Mouse (Mus musculus): Measurements from ENCODE around the gene Ipo4.
A peak's percentile ranks its signal among the peaks of the same experiment; 100 is the strongest.

Ipo4 gene

DNA sequence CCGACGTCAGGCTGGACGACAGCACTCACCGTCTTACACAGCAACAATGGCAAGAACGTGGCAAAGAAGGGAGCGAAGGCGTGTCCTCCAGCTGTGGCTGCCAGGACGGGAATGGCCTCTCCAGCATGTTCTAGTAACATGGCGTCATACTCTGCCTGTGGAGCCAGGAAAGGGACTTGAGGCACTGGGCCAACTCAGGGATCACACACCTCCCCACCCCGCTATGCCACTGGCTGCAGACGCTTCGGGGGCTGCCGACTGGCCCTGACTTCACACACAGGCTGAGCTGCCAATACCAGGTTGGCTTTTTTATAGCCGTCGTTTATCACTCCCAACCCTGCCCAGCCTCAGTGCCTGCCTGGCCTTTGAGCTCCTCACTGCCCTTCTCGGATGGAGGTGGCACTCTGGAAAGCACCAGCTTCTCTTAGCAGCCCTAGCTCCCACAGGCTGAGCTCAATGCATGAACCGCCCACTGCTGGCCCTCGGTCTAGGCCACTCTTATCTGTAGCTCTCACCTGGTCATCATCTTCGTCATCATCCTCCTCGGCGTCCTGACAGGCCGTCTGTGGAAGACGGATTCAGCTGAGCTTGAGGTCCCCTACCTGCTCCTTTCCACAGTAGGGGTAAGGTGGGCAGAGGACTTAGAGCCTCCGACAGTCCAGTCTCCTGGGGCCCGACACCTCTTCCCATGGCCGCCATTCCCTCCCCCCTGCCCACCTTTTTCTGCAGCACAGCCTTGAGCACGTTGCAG is 7.5 kb downstream of the Ipo4 start:
- no peak for DNase-seq

GRCm38 (mm10) chr14:55618486-55619195 is 17.1 kb downstream of the Ipo4 start:
- no peak for DNase-seq

GRCm38 (mm10) chr14:55617822-55618221 is 17.9 kb downstream of the Ipo4 start, which contains the start of gene Rec8:
Gene Rec8 (plus strand): TSS chr14:55618037.
- peak; percentile 35 for DNase-seq

DNA sequence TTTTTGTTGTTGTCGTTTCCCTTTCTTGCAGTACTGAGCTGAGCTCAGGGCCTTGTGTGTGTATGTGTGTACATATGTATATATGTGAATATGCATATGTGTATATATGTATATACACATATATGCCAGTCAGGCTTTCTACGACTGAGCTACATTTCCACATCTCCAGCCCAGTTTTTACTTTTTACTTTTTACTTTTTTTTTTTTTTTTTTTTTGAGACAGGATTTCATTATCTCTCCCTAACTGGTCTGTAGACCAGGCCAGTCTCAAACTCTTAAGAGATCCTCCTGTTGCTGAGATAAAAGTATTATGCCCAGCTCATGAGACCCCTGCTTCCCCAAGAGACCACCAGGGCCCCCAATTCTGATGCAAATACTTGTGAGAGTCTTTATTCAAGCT is 18.9 kb downstream of the Ipo4 start:
- no peak for DNase-seq

- no peak for DNase-seq
These were observed 19.9 kb downstream of the Ipo4 start for GRCm38 (mm10) chr14:55615876-55616275.

GRCm38 (mm10) chr14:55614565-55615178 is 21.1 kb downstream of the Ipo4 start:
- no peak for DNase-seq

- DNase-seq: no peak
These were observed 22.4 kb downstream of the Ipo4 start for GRCm38 (mm10) chr14:55613346-55613745.

DNA sequence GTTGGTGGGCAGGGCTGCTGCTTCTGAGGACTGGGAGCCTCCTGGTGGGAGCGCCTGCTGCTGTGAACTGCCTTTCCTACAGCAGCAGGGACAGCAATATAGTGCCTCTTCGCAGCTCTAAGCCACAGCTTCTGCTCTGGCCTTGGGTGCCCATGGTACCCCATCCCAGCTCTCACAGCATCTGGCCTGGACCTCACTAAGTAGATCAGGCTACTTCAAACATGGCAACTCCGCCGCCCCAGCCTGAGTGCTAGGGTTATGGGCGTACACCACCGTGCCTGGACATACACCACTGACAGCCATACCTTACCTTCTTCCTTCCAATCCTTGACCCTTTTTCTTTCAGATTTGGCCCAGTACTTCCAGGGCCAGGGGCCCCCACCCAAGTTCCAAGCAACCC is 27.4 kb downstream of the Ipo4 start:
- DNase-seq: no peak

- no peak for DNase-seq
These were observed 29.9 kb downstream of the Ipo4 start for GRCm38 (mm10) chr14:55605743-55606459.

- no peak for DNase-seq
These were observed 30.9 kb downstream of the Ipo4 start for GRCm38 (mm10) chr14:55604823-55605222.

GRCm38 (mm10) chr14:55603633-55604576 is 31.9 kb downstream of the Ipo4 start:
- peak; percentile 94 for DNase-seq

DNA sequence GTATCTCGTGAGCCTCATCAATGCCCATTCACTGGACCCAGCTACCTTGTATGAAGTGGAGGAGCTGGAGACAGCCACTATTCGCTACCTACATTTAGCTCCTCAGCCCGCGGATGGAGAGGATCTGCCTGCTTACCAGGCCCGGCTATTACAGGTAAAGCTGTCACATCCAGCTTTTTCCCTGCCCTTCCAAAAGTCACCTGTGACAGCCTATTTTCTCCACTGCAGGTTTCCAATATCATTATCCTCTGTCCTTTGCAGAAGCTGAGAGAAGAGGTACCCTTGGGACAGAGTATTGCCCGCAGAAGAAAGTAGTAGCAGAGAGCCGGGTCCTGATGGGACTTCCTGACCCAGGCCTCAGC is 32.5 kb downstream of the Ipo4 start, which contains the start of gene Irf9:
Gene Irf9 (plus strand): TSS at position 301 of the 362 bp plus-strand sequence.
- no peak for DNase-seq

GRCm38 (mm10) chr14:55598521-55599390 is 37.0 kb downstream of the Ipo4 start:
- DNase-seq: no peak

GRCm38 (mm10) chr14:55596036-55596690 is 39.6 kb downstream of the Ipo4 start:
- no peak for DNase-seq

GRCm38 (mm10) chr14:55592226-55592625 is 43.5 kb downstream of the Ipo4 start:
- DNase-seq: no peak

GRCm38 (mm10) chr14:55591331-55591891 is 44.3 kb downstream of the Ipo4 start, which contains the start of gene Rnf31:
Gene Rnf31 (plus strand): TSS chr14:55591708.
- peak; percentile 95 for DNase-seq

DNA sequence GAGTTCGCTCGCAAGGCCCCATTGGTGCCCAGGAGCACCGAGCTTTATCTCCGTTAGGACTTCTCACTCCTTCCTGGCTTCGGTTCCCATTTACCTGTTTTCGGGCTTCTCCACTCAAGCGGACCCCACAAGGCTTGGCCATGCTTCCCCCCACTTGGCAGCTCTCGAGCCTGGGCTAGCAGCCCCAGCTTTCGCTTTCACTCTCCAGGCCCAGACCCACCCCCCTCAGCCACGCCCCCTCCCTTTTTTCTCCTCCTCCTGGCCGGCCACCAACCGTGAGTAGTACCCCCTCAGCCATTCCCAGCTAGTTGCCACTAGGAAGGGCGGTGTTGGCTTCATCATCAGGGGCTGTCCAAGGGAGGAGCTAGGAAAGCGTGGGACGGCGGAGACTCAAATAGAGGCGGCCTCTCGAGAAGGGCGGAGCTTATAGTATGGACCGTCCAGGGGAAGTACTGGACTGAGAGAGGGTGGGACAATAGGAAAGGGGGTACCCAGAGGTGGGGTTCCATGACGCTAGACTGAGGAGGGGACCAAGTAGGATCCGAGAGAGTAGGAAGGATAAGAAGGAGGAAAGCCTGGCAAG is 44.9 kb downstream of the Ipo4 start, which contains the start of gene Psme2:
Gene Psme2 (minus strand): TSS at position 366 of the 583 bp plus-strand sequence.
- DNase-seq: peak; percentile 94

DNA sequence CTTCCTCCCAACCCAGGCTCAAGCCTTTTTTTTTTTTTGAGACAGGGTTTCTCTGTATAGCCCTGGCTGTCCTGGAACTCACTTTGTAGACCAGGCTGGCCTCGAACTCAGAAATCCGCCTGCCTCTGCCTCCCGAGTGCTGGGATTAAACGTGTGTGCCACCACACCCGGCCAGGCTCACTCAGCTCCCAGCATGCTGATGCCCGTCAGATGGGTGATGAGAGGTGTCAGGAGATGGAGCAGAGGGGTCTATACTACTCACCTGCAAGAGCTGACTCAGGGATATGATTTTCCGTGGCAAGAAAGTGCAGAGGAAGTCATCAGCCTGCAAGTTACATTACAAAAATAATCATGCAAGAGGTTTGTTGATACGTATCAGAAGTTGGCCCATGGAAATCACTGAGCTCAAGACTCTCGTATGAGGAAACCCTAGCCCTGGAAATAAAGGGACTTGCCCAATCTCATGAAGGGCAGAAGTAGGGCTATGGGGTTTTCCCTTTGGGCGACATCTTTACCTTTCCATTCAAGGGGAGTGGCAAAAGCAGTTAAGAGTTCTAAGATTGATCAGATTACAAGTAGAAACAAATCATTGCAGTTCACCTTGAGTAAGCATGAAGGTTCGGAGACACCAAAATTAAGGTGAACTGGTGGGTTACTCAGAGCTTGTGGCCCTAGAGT is 45.8 kb downstream of the Ipo4 start:
- DNase-seq: no peak

DNA sequence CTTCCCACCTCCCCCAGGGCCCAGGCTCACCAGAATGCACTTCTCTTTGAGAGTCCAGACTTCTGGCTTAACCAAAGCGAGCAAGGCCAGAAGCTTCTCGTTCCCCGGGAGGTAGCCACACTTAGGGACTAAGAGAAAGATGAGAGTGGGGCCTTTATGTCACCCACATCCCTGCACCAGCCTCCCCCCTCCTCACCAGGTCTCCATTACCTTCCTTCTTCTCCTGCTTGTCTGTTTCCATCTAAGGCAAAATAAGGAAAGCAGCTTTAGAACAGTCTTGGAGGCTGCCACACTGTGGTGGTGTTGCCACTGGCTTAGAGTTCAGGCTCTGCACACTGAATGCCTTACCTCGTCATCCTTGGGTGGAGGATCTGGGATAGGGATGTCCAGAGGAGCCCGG is 46.5 kb downstream of the Ipo4 start:
- no peak for DNase-seq

Data from lung, postnatal 14 days (tissue).